Mouse (Mus musculus): ENCODE results near the gene Cmas.

Gene Cmas

GRCm38 (mm10) chr6:142752331-142753246, 3.9 kb upstream of the Cmas start:
- DNase-seq (ENCODE audit: extremely low spot score), result no peak

- DNase-seq (ENCODE audit: extremely low spot score), result no peak
Measured at GRCm38 (mm10) chr6:142757334-142757965, 964 bp downstream of the Cmas start.

DNA sequence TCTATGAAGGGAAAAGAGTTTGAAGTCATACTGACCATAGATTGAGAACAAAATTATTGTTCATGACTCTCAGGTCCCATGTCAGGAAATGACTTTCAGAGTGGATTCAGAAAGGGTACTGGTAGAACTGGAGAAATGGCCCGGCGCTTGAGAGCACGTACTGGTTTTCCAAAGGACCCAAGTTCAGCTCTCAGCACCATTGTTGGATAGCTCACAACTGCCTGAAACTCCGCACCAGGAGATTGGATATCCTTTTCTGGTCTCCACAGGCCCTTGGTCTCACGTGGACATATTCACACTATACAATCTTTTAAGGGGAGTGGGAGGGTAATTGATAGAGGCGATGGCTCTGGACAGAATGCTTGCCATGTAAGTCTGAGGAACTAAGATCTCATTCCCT, 1.5 kb downstream of the Cmas start:
- DNase-seq (ENCODE audit: extremely low spot score), result no peak

DNA sequence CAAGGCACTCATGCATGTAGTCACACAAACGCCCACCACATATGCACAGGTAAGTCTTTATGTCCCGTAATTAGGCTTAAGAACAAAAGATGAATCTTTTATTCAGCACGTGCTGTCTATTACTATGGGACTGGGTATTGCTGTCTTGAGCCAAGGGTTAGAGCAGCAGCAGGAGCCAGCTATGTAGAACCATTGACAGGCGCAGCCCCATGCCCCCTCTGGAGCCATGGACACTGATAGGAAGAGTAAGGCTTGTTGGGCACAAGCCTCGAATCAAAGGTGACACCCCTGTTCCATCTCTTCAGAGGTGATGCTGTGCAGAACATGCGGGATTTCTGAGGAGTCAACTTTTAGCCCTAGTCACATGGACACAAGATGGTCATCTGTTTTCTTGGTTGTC, 2.1 kb downstream of the Cmas start:
- DNase-seq (ENCODE audit: extremely low spot score), result no peak

DNA sequence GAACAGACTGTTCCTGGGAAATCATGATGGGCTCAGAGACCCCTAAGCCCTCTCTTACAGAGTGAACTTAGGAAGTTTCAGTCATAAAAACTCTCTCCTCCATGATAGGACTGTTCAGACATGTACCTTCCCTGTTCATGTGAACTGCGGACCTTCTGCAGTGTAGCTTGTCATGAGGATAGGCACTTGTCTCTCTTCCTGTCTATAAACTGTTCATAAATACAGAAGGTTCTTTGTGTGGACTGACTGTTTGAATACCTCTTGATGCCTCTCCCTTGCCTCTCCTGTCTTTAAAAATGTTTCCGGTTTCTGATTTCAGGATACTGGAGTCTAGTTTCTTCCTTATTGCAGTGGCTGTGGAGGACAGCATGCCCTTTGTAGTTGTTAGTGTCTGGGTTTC, 3.1 kb downstream of the Cmas start:
- no peak for DNase-seq (ENCODE audit: extremely low spot score)

DNA sequence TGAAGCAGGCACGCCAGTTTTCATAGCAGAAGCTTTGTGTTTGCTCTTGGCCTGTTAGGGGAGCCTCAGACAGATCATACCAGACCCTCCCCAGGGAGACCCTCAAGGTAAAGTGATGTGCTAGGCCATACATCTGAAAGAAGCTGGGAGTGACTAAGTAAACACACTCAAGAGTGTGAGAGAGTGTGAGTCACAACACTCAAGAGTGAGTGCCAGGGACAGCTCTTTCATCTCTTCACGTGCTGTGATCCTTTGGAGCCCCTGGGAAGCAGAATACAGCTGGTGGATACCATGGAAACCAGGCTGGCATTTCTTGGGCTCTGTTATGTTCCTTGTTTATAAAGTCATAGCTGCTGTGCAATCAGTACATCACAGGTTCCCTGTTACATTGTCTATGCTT, 8.4 kb downstream of the Cmas start:
- DNase-seq (ENCODE audit: extremely low spot score), result no peak

DNA sequence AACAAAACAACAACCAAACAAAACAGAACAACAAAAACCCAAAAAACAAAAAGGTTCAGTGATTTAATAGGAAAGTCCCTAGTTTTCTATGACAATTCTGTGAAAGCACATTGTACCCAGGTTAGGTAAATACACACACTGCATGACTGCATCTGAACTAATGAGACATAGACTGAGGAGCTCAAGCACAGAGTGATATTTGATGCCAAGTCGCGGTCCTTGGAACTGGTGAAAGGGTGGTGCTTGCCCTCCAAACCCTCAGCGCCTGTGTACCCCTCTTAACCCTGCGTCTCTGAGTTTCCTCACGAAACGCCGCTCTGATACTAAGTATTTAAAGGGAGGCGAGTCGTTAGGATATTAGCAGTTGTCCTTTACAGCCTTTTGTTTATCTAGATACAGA, 10.8 kb downstream of the Cmas start:
- DNase-seq (ENCODE audit: extremely low spot score), result no peak

DNA sequence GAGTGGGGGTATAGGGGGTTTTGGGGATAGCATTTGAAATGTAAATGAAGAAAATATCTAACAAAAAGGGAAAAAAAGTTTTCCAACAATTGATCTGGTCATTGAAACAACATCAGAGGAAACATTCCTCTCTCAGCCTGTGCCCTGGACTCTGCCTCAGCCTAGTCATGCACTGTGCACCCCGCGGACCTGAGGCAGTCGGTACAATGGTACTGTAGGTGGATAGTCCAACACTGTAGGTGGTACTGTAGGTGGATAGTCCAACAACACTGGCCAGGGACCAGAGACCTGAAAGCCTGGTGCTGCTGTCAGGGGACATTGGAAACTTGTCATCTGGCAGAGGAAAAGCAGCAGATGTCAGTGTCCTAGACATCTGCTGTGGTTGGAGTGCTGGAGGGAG, 13.4 kb downstream of the Cmas start:
- no peak for DNase-seq (ENCODE audit: extremely low spot score)

GRCm38 (mm10) chr6:142771643-142772042, 15.2 kb downstream of the Cmas start:
- no peak for DNase-seq (ENCODE audit: extremely low spot score)

DNA sequence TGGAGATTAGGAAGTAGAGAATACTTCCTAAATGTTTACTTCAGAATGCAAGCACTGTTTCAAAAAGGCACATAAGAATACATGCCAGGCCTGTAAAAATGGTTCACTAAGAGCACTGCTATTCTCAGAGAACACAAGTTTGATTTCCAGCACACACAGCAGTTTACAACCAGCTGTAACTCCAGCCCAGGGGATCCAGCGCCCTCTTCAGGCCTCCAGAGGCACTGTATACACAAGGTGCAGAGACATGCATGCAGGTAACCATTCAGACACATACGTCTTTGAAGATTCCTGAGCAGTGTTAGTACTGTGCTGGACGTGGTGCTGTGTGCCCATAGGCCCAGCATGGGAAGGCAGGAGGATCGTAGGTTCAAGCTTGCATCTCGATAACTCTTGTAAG, 17.1 kb downstream of the Cmas start:
- DNase-seq (ENCODE audit: extremely low spot score), result no peak

DNA sequence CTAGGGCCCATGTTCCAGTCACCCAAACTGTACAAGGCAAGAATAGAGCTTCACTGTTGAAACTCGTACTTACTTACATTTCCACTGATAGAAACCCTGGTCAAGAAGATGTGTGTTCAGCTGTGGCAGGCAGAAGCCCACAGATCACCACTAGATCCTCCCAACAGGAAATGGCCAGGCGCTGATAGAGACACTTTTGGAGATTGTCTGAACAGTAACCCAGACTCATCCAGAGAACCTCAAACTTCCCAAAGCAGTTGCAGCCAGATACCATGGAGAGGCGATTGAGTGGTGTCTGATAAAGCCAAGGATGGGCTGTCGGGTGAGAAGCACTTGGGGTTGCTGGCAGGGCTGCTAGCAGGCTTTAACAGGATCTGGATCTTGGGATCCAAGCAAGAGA, 20.4 kb downstream of the Cmas start:
- DNase-seq (ENCODE audit: extremely low spot score), result no peak

GRCm38 (mm10) chr6:142779045-142779811, 22.7 kb downstream of the Cmas start:
- DNase-seq (ENCODE audit: extremely low spot score), result no peak

DNA sequence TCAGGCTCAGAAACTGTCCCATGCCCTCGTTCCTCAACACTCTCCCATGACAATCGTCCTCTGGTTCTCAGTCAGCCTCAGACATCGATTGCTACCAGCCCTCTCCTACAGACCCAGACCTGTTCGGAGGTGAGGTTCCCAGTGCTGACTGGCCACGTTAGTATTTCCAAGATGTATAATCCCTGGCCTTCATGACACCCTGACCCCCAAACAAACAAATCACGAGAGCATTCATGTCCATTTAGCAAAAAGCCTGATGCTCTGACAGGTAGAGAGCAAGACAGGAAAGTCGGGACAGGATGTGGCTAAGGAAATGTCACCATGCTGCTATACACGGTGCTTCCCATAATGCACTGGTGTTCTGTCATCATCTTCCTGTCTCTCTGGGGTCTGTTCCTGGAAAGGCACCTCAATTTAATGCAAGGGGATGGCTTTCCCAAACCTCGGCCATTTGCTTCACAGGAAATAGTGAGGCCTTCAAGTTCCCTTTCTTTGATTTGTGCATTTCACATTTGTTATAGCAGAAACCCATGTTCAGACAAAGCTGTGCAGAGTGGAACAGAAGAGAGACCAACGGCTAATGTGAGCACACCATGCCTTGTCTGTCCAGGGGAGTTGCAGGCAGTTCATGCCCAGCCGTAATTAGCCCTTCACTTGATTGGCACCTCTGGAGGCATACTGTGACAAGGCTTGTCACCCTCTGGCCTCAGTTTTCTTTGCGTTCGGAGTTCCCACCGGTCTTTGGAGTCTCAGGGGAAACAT, 23.5 kb downstream of the Cmas start:
- no peak for DNase-seq (ENCODE audit: extremely low spot score)

DNA sequence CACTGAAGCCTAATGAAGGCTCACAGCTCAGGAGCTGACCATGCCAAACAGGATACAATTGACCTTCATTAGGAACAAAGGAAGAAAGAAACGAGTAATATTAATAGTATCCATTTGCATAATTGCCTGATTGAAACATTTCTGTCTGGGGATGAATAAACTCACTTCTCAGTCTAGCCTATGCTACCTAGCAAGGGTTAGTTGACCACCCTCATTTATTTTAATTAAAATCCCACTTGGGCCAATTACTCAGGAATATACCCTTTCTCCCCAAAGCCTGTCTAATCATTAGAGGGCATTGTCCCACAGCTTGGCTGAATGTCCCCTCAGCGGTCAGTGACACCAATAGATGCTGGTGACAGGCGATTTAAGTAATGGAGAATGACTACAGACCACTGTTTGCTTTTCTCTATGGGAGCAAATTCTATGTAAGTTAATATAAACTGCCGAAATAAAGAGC, 24.1 kb downstream of the Cmas start:
- DNase-seq (ENCODE audit: extremely low spot score), result no peak

DNA sequence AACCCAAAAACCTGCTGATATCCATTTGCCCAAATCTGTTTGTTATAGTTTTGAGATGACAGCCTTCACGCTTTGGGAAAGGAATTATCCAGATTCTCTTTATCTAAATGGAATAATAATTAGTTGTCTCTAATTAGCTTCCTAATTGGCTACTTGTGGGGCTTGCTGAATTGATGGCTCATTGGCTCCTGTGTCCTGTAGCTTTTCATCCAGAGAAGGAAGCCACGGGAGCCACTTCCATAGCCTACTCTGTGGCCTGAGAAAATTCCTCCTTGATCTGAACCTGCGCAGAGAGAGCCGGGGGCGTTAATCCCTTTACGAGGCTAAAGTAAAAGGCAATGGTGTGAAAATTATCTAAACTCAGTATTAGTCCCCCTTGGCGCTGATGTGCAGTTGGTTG, 24.8 kb downstream of the Cmas start:
- DNase-seq (ENCODE audit: extremely low spot score), result no peak

- DNase-seq (ENCODE audit: extremely low spot score), result peak; percentile 50
Measured at GRCm38 (mm10) chr6:142785343-142785742, 28.9 kb downstream of the Cmas start.

DNA sequence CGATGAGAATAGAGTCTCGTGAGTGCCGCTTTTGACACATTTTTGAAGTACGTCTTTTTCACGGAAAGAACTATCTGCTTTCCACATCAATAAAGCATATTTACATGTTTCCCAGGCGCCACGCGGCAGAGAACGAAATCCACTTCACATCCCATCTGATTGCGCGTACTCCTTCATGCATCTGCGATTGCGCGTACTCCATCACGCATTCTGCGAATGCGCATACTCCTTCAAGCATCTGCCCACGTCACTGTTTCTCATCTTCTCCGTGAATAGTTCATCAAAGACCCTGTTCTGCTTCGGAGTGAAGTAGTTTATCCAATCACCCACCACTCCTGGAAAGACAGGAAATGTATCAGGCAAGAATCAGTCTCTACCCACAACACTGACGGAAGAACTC, 29.6 kb downstream of the Cmas start:
- DNase-seq (ENCODE audit: extremely low spot score), result no peak

DNA sequence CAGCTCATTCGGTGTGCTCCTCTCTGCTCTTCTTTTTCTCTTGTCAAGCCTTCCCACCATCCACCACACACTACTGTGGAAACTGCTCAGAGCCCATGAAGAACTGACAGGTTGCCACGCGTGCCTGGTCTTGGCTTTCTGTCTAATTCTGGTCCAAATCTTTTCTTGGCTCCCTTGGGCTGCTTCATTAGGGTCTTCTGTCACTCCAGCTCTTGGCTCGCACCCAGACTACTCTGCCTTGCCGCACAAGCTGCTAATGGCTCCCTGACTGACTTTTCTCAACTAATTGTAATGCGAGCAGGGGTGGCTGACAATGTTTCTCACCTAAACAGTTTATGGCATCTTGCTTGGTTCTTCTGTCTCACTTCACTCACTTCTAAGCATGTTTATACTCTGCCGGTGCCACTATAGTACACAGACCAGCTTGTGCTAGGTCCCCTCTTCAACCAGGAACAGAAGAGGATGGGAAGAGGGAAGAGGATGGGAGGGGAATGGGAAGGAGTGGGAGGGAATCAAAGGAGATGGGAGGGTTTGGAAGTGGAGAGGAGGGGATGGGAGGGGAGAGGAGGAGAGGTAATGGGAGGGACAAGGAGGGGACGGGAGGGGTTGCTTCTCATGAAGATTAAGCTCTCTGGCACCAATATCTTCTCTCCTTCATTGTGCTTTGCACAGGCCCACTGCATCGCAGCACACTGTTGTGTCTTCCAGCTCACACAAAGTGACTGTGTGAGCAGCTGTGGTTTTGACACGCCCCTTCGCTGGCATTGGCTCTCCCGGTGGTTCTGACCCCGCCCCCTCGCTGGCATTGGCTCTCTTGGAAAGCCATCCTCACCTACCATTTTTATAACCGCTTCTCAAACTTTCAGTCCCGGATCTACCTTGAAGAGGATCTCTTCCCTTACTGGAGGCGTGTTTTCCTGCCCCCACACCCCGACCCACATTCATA, 31.8 kb downstream of the Cmas start:
- DNase-seq (ENCODE audit: extremely low spot score), result no peak

DNA sequence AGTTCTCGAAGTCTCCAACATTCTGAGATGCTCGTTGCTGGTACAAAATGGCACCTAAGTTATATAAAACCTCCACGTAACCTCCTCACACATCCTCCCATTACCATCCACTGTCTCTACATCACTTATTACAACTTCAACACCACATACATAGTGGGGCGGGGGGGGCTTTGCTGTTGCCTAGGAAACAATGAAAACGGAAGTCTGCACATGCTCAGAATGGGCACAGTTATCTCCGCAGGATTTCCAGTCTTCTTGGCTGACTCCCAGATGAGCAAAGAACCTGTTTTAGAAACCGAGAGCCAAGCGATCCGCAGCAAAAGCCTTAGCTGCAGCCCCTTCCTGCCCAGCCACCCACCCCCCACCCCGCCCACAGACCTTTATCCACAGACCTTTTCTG, 33.2 kb downstream of the Cmas start:
- DNase-seq (ENCODE audit: extremely low spot score), result no peak

DNA sequence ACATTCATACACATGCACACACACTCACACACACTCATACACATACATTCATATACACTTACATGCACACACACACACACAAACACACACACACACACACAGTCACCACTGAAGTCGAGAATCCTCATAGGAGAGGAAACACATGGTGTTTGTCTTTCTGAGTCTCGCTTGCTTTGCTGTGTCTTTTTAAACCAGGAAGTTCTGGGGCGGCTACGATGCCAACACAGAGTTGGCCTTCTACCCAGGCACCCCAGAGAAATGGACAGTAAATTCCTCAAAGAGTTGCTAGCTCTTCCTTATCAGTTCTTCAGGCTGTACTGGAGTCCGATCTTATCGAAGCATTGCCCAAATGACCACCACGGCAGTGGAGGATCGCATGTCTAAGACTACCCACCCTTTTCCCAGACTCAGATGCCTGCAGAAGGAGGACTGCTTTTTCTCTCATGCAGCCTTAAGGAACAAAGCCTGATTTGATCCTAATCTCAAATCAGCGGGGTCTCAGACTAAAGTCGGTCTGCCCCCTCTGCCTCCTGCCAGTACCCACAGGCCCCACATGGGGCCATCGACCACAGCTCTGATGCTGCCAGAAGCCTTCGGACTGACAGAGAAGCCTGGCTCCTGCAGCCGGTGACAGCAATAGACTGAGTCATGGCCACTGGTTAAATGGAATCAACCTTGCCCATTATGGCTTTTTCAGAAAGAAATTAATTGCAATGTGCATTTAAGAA, 35.9 kb downstream of the Cmas start:
- no peak for DNase-seq (ENCODE audit: extremely low spot score)

All from embryo, embryonic 9.5 days (tissue).